Mouse (Mus musculus) megakaryocyte, embryonic 14.5 days (primary cell): ENCODE data around the gene Sox6.

ENCODE experiments used
- FLI1 ChIP-seq: IDR thresholded peaks from 2 replicates; pipeline ENCODE4 v1.6.1; 2012; ENCODE audit warnings: low read length, inconsistent platforms, mixed read lengths
- GATA1 ChIP-seq: IDR thresholded peaks from 3 replicates; pipeline ENCODE4 v1.6.1; 2012; ENCODE audit warnings: mixed read lengths, low read length, inconsistent platforms, borderline replicate concordance

- no peak for TF ChIP-seq FLI1
- no peak for TF ChIP-seq GATA1
Measured at GRCm38 (mm10) chr7:116002726-116003125, 35.9 kb downstream of the Sox6 start.
